Mouse (Mus musculus) hindbrain, embryonic 13.5 days (tissue): ENCODE results near the gene 1190005I06Rik. TPM values are rescaled to one million over a fixed set of nuclear protein-coding genes. Genes with fewer than 3 reads are reported as not detected.

Source experiments
- ATAC-seq: fragments of 200-750 bp; cut with Nextera tagmentation; 2 replicates; pipeline ENCODE4 v1.8.0; 2017; ENCODE audit warnings: moderate TSS enrichment; ENCODE audit not compliant: low FRiP score
- H3K27ac ChIP-seq: fragments of 300-500 bp; sonication (generic); 2 replicates; pipeline ENCODE4 v1.5.1; 2015; ENCODE audit warnings: inconsistent platforms, mild to moderate bottlenecking, moderate library complexity
- H3K27me3 ChIP-seq: fragments of 300-500 bp; sonication (generic); 2 replicates; pipeline ENCODE4 v1.6.1; 2015; ENCODE audit warnings: mild to moderate bottlenecking, inconsistent platforms
- H3K36me3 ChIP-seq: fragments of 300-500 bp; sonication (generic); 2 replicates; pipeline ENCODE4 v1.6.1; 2015; ENCODE audit warnings: mild to moderate bottlenecking, inconsistent platforms
- H3K4me1 ChIP-seq: fragments of 300-500 bp; sonication (generic); replicated peaks from 2 replicates; pipeline ENCODE4 v1.6.1; 2015; ENCODE audit warnings: inconsistent platforms
- H3K4me2 ChIP-seq: fragments of 300-500 bp; sonication (generic); 2 replicates; pipeline ENCODE4 v1.6.1; 2015; ENCODE audit warnings: inconsistent platforms, mild to moderate bottlenecking, moderate library complexity
- H3K4me3 ChIP-seq: fragments of 300-500 bp; sonication (generic); 2 replicates; pipeline ENCODE4 v1.5.1; 2015; ENCODE audit warnings: mild to moderate bottlenecking, inconsistent platforms
- H3K9ac ChIP-seq: fragments of 300-500 bp; sonication (generic); 2 replicates; pipeline ENCODE4 v1.6.1; 2015; ENCODE audit warnings: mild to moderate bottlenecking, inconsistent platforms
- H3K9me3 ChIP-seq: fragments of 300-500 bp; sonication (generic); 2 replicates; pipeline ENCODE4 v1.6.1; 2016; ENCODE audit warnings: inconsistent platforms
- WGBS: fragments of 180-500 bp; shearing (Covaris S2); methylation state at CpG from one replicate; pipeline ENCODE4 v1.1.7; 2015; 5-methylcytosine and 5-hydroxymethylcytosine counted together
- polyA plus RNA-seq: library from polyadenylated mRNA; unstranded; fragments of >200 nt; fragmentation: Nextera tagmentation; extraction: Ambion mirVana; gene quantifications from 2 replicates; pipeline ENCODE4 v1.2.1, GENCODE M21; 2015

1190005I06Rik gene
- polyA plus RNA-seq, 1 experiment from 2014 or later: 11.0 TPM

DNA sequence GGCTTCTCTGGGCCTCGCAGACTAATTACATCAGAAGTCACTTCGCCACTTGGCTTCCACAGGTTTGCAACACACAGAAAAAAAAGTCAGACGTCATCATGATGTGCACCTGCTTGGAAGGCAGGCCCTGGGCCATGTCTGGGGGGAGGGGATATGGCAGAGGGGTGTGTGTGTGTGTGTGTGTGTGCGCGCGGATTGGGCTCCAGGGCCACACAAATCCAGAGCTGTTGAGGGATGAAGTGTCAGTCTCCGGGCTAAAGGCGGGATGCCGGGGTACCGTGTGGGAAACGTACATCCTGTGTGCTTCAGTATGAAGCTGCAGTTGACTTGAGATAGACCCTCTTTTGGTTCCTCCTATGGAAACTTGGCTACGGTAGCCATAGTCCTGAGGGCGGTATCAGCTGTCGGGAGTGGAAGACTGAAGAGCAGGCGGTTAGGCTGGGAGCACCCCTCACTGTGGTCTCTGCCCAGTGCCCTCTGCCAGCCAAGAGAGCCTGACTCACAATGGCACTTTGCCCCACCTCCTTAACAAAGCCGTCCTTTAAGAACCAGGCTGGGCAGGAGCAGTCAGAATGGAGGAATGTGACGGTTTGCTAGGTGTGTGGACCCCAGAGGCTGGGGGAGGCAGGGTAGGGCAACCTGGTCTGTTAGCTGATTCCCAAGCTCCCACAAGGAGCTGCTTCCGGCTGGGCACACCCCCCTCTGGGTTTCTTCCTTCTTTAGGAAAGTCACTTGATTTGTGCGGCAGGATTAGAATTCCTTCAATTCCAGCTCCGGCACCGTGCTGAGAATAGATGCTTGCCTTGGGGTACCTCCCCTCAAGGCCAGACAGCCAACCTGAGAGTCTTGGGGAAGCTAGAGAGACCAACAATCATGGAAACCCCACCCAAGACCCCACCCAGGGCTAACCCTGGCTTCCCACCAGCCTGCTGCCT lies 15.7 kb downstream of the 1190005I06Rik start:
- Histone ChIP-seq H3K36me3 (no peaks in the 10 kb centered on the region), H3K9me3 (no peaks in the 10 kb centered on the region), H3K27ac (no peak overlapping the region), H3K4me2 (no peak overlapping the region), H3K27me3 (peaks cover 52% of the 10 kb centered on the region), H3K4me3 (no peak overlapping the region), H3K9ac (no peak overlapping the region), H3K4me1 (peaks cover 20% of the 10 kb centered on the region)
- WGBS: 80% methylated on average over 21 of the region's 21 CpGs
- no peak for ATAC-seq

DNA sequence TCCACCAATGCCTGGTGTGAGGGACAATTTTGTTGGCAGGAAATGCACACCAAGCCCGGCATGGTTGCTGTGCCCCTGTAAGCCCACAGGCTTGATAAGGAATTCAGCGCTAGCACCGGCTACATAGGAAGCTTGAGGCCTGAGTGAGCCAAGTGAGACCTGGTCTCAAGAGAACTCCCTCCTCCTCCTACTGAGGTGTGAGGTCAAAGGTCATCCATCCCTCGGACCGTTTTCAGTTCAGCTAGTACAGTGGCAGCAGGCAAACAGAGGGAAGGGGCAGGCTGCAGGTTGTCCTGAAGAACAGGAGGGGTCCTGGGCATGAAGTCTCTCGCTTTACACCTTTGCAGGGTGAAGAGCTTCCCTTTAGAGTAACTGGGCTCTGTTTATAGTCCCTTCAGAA lies 16.6 kb downstream of the 1190005I06Rik start:
- H3K4me2 ChIP-seq: no peak overlapping the region
- peaks cover 47% of the 10 kb centered on the region for H3K27me3 ChIP-seq
- no peak overlapping the region for H3K27ac ChIP-seq
- no peak for ATAC-seq
- 55% methylated on average over 6 of the region's 6 CpGs for WGBS
- H3K36me3 ChIP-seq: no peaks in the 10 kb centered on the region
- H3K4me1 ChIP-seq: peaks cover 20% of the 10 kb centered on the region
- no peak overlapping the region for H3K9ac ChIP-seq
- no peak overlapping the region for H3K4me3 ChIP-seq
- H3K9me3 ChIP-seq: no peaks in the 10 kb centered on the region

DNA sequence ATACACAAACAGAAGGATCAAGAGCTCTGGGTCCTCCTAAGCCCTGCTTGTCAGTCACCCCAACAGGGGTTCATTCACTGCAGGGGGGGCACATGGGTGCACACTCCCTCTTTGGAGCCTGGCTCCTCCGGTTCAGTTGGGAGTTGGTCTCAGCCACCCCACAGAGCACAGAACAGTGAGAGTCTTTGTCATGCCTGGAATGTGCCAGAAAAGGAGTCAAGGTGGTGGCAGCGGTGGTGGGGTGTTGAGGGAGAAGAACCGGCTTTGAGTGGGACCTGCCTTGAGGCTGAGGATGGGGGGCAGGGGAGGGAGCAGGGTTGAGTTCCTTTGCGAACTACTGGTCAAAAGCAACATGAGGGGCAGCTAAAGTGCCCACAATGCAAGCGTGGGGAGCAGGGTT lies 17.4 kb downstream of the 1190005I06Rik start:
- H3K4me2 ChIP-seq: no peak overlapping the region
- no peak for ATAC-seq
- no peaks in the 10 kb centered on the region for H3K9me3 ChIP-seq
- H3K27me3 ChIP-seq: peaks cover 39% of the 10 kb centered on the region
- H3K4me3 ChIP-seq: no peak overlapping the region
- H3K4me1 ChIP-seq: peaks cover 20% of the 10 kb centered on the region
- WGBS: 45% methylated on average over 5 of the region's 5 CpGs
- H3K27ac ChIP-seq: no peak overlapping the region
- no peaks in the 10 kb centered on the region for H3K36me3 ChIP-seq
- H3K9ac ChIP-seq: no peak overlapping the region

DNA sequence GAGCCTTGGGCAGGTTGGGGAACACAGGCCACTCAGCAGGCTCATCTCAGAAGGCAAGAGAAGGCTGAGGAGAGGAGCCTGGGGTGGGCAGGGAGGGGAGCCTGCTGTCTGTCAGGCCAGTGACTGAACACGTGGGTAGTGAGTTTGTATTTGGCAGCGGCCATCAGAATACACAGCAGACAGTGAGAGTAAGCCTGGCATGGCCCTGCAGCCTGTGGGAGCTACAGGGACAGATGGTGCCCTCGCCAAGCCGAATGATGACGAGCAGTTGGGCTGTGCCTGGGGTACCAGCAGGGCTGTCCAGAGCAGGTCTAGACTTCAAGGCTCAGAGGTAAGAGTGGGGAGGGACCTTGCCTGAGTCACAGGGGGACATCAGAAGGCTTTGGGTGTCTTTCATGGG lies 20.1 kb downstream of the 1190005I06Rik start:
- ATAC-seq: no peak
- WGBS: 79% methylated on average over 5 of the region's 5 CpGs
- no peak overlapping the region for H3K4me2 ChIP-seq

DNA sequence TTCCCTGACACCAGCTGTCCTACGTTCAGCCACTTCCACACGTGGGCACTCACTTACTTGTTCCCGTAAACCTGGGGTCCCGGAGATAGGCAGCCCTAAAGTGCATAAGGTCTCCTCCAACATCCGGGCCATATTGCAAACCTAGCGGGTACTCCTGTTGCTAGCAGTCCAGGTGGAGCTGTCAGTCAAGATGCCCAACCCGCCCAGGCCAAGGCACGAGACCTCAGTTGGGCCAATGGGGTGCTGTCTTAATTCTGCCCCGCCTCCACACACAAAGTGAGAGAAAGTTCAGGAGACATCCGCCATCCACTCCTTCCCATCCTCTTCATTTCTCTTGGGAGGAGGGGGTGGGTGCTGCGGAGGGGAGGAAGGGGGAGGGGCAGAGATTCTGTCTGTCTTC lies 21.0 kb downstream of the 1190005I06Rik start:
- Histone ChIP-seq H3K4me3 (no peak overlapping the region), H3K27ac (no peak overlapping the region), H3K9ac (no peak overlapping the region), H3K4me1 (peaks cover 8% of the 10 kb centered on the region), H3K36me3 (no peaks in the 10 kb centered on the region), H3K9me3 (no peaks in the 10 kb centered on the region), H3K27me3 (0 out of 2 replicates have a peak, but pooled peaks cover 6% of the 10 kb centered on the region), H3K4me2 (no peak overlapping the region)
- 69% methylated on average over 10 of the region's 11 CpGs for WGBS
- ATAC-seq: no peak

More for the DNA sequence above, 20.1 kb downstream of the 1190005I06Rik start:
- Histone ChIP-seq H3K4me3 (no peak overlapping the region), H3K4me1 (no peaks in the 10 kb centered on the region), H3K9me3 (no peaks in the 10 kb centered on the region), H3K27me3 (peaks cover 12% of the 10 kb centered on the region; the same call in 1 of the 2 replicates), H3K27ac (no peak overlapping the region), H3K36me3 (no peaks in the 10 kb centered on the region), H3K9ac (no peak overlapping the region)

DNA sequence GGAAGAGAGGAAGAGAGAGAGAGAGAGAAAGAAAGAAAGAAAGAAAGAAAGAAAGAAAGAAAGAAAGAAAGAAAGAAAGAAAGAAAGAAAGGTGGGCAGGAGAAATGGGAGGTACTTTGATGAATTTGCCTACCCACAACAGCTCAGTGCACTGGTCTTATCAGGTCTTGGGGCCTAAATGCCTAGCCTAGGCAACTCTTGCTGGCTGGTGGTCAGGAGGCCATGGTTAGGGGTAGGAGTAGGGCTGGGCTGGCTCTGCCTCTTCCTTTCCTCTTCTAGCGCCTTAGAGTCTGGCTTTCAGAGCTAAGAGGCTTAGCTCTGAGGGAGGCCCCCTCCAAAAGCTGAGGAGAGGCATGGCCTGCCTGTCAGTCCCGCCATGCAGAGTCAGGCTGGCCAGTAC lies 23.8 kb downstream of the 1190005I06Rik start:
- H3K36me3 ChIP-seq: no peaks in the 10 kb centered on the region
- no peaks in the 10 kb centered on the region for H3K9me3 ChIP-seq
- no peak overlapping the region for H3K4me3 ChIP-seq
- 40% methylated on average over 2 of the region's 2 CpGs for WGBS
- H3K9ac ChIP-seq: no peak overlapping the region
- no peak overlapping the region for H3K4me2 ChIP-seq
- H3K27ac ChIP-seq: no peak overlapping the region
- ATAC-seq: no peak
- no peaks in the 10 kb centered on the region for H3K27me3 ChIP-seq
- H3K4me1 ChIP-seq: peaks cover 14% of the 10 kb centered on the region

DNA sequence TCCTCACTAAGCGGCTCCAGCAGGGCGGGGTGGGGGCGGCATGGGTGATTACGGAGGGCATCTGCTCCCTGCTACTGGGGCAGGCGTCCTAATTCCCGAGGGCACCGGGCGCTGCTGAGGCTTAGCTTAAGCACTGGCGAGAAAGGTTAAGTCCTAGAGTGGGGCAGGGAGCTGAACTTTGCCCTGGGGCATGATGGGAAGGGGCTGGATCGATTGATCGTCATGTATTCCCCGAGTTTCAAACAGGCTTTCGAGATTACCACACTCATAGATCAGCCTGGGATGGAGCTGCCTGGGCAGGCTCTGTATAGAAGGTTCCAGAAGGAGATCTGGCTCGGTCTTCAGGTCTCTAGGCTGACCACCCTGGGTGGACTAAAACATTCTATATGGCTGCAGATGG lies 25.3 kb downstream of the 1190005I06Rik start:
- no peak for ATAC-seq
- H3K9me3 ChIP-seq: no peaks in the 10 kb centered on the region
- peaks cover 27% of the 10 kb centered on the region for H3K4me1 ChIP-seq
- no peak overlapping the region for H3K9ac ChIP-seq
- H3K36me3 ChIP-seq: no peaks in the 10 kb centered on the region
- H3K27me3 ChIP-seq: no peaks in the 10 kb centered on the region
- no peak overlapping the region for H3K27ac ChIP-seq
- H3K4me2 ChIP-seq: no peak overlapping the region
- no peak overlapping the region for H3K4me3 ChIP-seq
- WGBS: 73% methylated on average over 14 of the region's 14 CpGs

DNA sequence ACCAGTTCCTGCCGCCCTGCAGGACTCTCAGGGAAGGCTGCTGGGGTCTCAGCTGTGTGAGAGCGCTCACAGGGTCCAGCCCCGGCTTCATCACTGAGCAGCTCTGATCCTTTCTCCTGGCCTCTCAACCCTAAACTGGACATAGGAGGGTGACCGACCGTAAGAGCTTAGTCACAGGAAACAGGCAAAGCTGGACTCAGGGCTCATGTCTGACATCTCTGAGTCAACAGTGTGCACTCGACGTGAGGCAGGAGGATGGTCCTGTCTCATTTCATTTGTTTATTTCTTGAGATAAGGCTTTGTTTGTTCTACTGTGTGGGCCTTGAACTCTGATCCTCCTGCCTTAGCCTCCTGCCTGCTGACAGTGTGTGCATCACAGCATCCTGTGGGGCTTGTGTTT lies 27.0 kb downstream of the 1190005I06Rik start:
- no peak overlapping the region for H3K27ac ChIP-seq
- H3K27me3 ChIP-seq: no peaks in the 10 kb centered on the region
- ATAC-seq: no peak
- WGBS: 51% methylated on average over 7 of the region's 7 CpGs
- H3K4me2 ChIP-seq: no peak overlapping the region
- no peak overlapping the region for H3K9ac ChIP-seq
- H3K9me3 ChIP-seq: no peaks in the 10 kb centered on the region
- no peaks in the 10 kb centered on the region for H3K36me3 ChIP-seq
- peaks cover 44% of the 10 kb centered on the region for H3K4me1 ChIP-seq
- no peak overlapping the region for H3K4me3 ChIP-seq

DNA sequence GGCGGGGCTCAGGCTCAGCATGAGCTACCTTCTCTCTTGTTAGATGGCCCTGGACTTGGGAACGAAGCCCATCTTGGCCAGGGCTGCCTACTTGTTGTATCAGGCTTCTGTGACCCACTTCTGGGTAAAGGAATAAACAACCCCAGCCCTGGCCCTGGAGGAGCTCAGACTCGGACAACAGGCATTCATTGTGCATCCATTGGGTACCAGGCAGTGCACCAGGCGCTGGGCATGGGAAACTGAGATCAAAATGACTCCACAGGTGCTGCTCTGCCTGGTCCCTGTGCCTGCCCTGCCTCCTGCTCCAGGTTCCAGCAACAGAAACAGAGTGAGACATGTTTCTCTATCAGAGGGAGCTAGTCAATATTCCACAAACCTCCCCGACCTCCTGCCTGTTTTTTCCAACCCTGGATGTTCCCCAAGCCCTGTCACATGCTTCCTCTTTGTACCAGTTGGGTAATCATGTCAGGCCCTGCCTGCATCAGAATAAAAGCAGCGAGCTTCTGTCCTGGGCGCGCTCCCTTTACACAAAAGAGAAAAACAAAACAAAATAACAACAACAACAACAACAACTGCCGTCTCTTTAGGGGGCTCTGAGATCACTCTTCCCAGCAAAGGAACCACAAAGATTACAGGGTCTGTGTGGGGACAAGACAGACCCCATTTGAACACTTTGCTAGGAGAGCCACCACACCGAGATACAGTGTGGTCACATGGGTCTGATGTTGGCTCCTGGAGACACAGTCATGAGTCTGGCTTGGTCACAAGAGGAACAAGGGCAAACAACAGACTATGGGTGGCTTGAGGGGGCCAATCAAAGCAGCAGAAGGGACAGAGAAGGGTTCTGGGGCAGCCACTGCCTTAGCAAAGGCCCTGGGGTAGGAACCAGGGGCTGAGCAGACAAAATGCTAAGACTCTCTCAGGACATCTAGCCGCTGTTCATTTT lies 27.9 kb downstream of the 1190005I06Rik start:
- no peak overlapping the region for H3K4me3 ChIP-seq
- H3K27me3 ChIP-seq: no peaks in the 10 kb centered on the region
- no peak overlapping the region for H3K27ac ChIP-seq
- H3K4me1 ChIP-seq: peaks cover 44% of the 10 kb centered on the region
- H3K9ac ChIP-seq: no peak overlapping the region
- ATAC-seq: no peak
- no peak overlapping the region for H3K4me2 ChIP-seq
- no peaks in the 10 kb centered on the region for H3K36me3 ChIP-seq
- 75% methylated on average over 11 of the region's 11 CpGs for WGBS
- H3K9me3 ChIP-seq: no peaks in the 10 kb centered on the region

DNA sequence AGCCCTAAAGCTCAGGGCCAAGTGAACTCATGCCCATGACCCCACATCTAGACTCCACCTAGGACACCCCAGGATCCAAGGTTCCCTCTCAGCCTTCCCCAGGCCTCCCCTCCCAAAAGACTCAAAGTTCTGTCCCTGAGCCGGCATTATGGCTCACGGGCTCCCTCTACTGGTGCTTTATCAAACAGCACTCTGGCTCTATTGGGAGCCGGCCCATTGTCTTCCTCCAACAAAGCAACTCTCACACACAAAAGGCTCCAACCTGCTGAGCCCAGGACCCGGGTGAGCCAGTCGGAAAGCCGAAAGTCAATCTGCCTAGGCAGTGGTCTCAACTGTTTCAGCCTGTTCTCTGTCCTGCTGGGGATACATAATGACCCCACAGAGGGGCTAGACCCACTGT lies 29.3 kb downstream of the 1190005I06Rik start:
- H3K9ac ChIP-seq: peak overlapping the region; percentile 47; the same call in 1 of the 2 replicates
- ATAC-seq: peak; percentile 55
- H3K27ac ChIP-seq: peak overlapping the region; percentile 70; the same call in 1 of the 2 replicates
- no peaks in the 10 kb centered on the region for H3K9me3 ChIP-seq
- peaks cover 44% of the 10 kb centered on the region for H3K4me1 ChIP-seq
- no peaks in the 10 kb centered on the region for H3K27me3 ChIP-seq
- peak overlapping the region; percentile 22 for H3K4me2 ChIP-seq
- WGBS: 0% methylated on average over 6 of the region's 6 CpGs
- H3K36me3 ChIP-seq: no peaks in the 10 kb centered on the region
- no peak overlapping the region for H3K4me3 ChIP-seq

DNA sequence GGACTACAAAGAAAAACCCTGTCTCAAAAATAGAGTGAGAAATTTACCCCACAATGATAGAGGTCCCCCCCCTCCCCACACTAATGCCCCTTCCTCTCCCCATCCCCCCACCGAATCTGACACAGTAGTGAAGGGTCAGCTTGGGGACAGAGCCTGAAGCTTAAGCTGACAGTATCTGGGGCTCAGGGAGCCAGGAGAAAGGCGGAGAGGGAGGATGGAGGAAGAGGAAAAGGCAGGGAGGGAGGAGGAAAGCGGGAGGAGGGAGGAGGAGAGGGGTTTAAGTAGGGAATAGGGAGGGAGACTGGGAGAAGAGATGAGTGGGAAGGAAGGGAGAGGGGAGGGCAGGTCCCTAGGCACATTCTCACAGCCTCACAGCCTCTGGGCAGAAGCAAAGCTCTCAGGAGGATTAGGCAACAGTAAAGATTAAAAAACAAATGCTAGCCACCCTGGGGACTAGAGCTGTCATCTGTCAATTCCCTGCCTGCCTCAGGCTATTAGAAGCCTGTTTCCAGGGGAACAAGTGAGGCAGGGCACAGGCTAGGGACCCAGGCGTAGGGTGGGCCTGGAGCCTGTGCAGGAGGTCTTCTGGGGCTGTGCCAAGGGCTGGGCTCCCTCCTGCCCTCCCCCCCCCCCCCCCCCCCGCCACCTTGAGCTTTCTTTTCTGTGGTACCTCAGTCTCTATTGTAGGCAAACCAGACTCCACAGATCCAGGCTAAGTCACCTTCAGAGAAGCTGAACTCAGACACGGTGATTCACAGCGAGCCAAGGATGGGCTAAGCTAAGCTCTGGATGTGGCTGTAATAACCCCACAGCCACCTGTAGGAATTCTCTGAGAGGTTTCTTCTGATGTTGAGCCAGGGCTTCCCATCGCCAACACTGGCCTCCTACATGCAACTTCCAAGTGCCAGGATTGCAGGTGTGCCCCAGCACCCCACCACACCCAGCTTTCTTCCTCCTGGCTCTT lies 30.5 kb downstream of the 1190005I06Rik start:
- H3K9me3 ChIP-seq: no peaks in the 10 kb centered on the region
- H3K4me2 ChIP-seq: no peak overlapping the region
- H3K4me3 ChIP-seq: no peak overlapping the region
- H3K36me3 ChIP-seq: no peaks in the 10 kb centered on the region
- H3K27ac ChIP-seq: peak overlapping the region; percentile 76
- H3K27me3 ChIP-seq: no peaks in the 10 kb centered on the region
- ATAC-seq: peak; percentile 73
- H3K4me1 ChIP-seq: peaks cover 41% of the 10 kb centered on the region
- WGBS: 22% methylated on average over 7 of the region's 8 CpGs
- H3K9ac ChIP-seq: peak overlapping the region; percentile 53; the same call in 1 of the 2 replicates
